Mouse (Mus musculus): ENCODE results near the gene Lrrc17.

Lrrc17 gene

DNA sequence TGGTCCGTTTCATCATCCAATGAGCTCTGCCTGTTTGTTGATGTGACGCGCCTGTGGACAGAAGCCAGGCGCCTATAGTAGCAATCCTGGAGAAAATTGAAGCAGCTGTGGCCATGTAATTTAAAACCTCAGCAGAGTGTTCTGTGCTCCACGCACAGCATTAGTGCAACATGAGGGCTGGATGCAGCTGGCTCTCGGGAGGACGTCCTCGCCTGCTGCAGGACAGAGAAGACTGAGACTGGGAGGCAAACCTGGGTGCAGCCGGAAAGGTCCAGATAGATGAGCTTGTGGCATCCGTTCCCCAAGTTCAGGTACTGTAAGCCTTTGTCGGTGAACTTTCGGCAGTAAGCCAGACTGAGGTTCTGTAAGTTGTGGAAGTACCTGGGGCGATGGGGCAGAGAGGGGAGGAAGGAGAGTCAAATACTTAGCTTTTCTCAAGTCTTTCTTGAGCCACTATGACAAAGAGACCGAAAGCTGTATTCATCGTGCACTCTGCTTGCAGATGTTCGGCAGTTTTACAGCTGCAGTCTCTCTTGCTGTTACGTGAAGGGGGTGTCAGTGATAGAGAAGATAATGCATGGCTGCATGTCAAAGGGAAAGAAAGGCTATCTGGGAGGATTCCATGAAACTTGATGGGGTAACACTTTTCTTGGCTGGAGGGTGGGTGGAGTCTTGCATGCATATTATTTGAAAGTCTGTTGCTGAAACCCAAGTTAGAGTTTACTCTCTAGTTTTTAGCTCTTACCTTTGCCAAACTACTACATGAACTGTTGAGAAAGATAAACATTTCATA lies at the start of gene Lrrc17:
Gene Lrrc17, plus strand, starts transcription at position 151 of the 793 bp plus-strand sequence.
- DNase-seq (ENCODE audit: low spot score), result no peak

DNA sequence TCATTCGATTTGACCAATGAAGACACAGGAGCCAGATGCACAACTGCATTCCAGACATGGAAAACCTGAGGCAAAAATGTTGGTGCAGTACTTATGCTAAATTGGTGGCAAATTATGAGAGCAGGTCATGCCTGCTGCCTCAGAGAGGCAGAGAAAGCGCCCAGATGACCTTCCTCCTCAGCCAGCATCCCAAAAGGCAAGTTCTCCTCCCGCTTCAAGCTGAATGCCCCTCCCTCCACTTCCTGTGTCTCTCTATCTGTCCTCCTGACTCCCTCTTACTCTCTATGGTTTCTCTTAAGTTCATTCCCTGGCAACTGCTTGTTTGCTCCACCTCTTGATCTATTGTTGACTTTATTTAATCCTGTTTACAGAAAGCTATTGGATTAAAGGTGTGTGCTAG lies 48.6 kb upstream of the Lrrc17 start:
- DNase-seq (ENCODE audit: low spot score), result no peak

GRCm38 (mm10) chr5:21496321-21496720 lies 47.0 kb upstream of the Lrrc17 start:
- no peak for DNase-seq (ENCODE audit: low spot score)

DNA sequence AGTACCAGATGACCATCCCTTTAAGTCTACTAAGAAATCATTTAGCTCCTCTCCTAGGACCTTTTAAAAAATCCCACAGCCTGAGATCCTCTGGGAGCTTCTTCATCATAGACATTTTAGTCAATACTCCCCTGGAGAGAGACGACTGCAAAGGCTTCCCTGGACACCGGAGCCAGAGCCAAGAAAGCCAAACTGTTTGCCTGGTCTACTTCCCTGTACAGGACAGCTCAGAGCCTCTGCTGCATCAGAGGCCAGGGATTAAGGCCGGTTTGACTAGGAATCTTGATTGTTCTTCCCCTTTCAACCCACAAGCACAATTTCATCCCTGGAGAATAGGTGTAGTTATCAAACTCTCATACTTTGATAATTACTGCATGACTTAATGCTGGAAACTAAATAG lies 46.5 kb upstream of the Lrrc17 start:
- no peak for DNase-seq (ENCODE audit: low spot score)

GRCm38 (mm10) chr5:21498490-21498889 lies 44.9 kb upstream of the Lrrc17 start:
- DNase-seq (ENCODE audit: low spot score), result no peak

DNA sequence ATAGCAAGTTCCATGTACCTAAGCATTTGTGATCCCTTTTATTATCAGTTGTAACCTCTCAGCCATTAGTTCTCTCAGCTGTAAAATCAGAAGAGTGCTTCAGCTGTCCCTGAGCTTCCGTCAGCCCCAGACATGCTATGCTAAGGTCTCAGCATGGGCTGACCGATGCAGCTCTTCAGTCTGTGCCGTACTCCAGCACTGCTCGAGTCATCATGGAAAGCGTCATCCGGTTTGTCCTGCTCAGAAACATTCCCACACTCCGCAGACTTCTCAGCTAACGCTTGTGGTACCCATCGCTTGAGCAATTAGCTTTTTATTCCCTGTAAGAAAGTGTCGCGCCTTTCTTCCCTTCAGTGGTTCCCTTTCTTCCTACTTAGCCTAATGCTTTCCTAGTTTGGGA lies 44.4 kb upstream of the Lrrc17 start:
- no peak for DNase-seq (ENCODE audit: low spot score)

- DNase-seq (ENCODE audit: low spot score), result no peak
These were observed 43.2 kb upstream of the Lrrc17 start for GRCm38 (mm10) chr5:21500133-21500532.

DNA sequence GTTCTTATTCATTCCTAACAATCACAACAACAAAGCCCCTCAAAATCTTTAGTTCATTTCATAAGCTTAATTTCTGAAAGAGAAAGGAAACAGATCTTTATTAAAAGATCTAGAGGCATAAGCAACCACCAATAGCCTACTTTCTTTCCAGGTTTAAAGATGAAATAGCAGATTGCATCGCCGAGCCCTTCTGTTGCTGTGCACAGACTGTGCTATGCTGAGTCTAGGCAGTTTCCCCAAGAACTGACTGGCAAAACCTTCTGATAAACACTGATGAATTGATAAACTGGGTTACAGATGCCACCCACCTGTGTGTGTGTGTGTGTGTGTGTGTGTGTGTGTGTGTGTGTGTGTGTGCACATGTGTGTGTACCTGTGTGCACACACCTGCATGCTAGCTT lies 42.4 kb upstream of the Lrrc17 start:
- DNase-seq (ENCODE audit: low spot score), result no peak

GRCm38 (mm10) chr5:21502936-21503610 lies 40.3 kb upstream of the Lrrc17 start:
- DNase-seq (ENCODE audit: low spot score), result no peak

GRCm38 (mm10) chr5:21505159-21505558 lies 38.2 kb upstream of the Lrrc17 start:
- no peak for DNase-seq (ENCODE audit: low spot score)

DNA sequence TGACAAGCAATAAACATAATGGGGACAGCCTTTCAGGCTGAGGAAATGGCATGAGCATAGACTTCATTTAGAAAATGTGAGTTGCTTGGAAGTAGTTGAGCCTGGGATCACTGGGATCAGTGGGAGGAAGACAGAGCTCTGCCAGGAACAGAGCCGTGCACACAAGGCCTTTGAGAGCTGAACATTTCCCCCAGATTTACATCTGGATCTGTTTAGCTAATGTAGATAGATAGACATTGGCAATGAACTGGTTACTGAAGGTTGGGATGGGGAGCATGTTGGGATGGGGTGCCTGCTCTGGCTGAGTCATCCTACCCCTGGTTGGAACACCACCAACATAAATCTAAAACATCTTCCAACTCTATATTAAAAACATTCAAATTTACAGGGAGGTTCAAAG lies 36.5 kb upstream of the Lrrc17 start:
- DNase-seq (ENCODE audit: low spot score), result no peak

GRCm38 (mm10) chr5:21509801-21510200 lies 33.6 kb upstream of the Lrrc17 start:
- no peak for DNase-seq (ENCODE audit: low spot score)

- no peak for DNase-seq (ENCODE audit: low spot score)
These were observed 30.0 kb upstream of the Lrrc17 start for GRCm38 (mm10) chr5:21513363-21513762.

DNA sequence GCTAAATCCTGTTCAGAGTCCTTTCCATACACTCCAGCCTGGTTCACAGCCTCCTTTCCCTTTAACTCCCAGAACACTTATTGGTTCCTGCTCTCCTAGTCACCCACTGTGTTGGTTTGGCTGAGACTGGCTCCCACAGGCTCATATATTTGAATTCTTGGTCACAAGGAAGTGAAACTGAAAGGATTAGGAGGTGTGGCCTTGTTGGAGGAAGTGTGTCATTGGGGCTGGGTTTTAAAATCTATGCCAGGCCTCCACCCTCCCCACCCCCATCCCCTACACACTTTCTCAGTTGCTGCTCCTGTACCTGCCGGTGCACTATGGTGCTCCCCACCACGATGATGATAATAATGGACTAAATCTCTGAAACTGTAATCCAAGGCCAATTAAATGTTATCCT lies 25.8 kb upstream of the Lrrc17 start:
- DNase-seq (ENCODE audit: low spot score), result no peak

- no peak for DNase-seq (ENCODE audit: low spot score)
These were observed 25.2 kb upstream of the Lrrc17 start for GRCm38 (mm10) chr5:21518207-21518606.

DNA sequence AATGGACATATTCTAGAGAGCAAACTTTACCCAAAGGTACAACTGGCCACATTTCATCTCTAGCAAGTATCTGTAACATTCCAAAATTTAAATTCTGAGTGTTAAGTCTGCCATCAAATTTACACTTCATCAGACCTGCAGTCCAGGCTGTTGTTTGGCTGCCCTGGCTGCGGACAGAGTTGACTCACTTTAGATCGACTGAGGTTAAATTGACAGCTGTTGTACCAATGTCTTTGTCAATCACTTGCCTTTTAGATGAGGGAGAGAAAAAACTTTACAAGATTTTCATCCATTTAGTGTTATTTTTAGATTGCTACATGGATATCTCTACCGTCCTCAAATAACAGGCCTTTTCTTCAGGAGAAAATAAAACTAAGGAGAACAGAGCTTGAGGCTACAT lies 24.2 kb upstream of the Lrrc17 start:
- DNase-seq (ENCODE audit: low spot score), result no peak

DNA sequence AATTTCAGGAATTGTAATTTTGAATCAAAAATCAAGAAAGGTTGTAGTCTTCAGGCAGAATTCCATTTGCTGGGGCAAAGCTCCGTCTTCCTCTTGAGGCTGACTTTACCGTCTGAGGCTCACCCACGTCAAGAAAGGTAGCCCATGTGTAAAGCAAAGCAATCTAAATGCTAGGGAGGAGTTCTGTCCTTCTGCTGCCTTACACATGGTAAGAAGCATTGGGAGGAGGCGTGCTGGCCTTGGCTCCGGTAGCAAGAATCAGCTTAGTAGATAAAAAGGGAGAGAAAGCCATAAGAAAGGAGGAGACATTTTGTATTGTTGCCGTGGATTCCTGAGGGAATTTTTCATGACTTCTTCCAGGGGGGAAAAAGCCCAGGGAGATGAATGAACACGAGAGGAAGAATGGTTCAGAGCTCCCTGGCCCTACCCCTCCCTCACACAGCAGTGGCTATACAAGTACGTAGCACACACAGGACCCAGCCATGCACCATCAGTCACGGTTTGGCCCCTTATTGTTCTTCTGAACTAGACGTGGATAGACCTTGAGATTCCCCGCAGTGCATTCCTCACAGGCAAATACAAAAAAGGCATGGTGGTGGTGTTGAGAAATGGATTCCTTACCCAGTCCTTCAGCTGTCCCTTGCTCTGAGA lies 16.4 kb upstream of the Lrrc17 start:
- DNase-seq (ENCODE audit: low spot score), result no peak

DNA sequence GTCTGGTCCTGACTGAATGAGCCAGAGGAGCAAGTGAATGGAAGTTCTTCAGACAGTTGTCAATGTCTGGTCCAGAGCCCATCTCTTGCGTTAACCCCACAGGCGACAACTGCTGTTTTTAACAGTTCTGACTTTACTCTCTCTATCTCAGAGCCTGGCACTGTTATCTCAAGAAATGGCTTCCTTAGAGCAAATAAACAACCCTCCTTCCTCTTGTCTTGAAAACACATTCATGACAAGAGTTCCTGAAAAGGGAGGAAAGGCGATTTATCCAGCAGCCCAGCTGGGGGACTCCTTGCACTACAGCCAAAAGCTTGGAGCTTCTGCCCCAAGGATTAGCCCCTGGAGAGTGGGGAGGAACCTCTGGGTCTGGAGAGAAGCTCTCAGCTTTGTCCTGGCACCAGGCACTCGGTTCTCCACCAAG lies 15.9 kb upstream of the Lrrc17 start:
- no peak for DNase-seq (ENCODE audit: low spot score)

- no peak for DNase-seq (ENCODE audit: low spot score)
These were observed 15.1 kb upstream of the Lrrc17 start for GRCm38 (mm10) chr5:21528068-21528842.

DNA sequence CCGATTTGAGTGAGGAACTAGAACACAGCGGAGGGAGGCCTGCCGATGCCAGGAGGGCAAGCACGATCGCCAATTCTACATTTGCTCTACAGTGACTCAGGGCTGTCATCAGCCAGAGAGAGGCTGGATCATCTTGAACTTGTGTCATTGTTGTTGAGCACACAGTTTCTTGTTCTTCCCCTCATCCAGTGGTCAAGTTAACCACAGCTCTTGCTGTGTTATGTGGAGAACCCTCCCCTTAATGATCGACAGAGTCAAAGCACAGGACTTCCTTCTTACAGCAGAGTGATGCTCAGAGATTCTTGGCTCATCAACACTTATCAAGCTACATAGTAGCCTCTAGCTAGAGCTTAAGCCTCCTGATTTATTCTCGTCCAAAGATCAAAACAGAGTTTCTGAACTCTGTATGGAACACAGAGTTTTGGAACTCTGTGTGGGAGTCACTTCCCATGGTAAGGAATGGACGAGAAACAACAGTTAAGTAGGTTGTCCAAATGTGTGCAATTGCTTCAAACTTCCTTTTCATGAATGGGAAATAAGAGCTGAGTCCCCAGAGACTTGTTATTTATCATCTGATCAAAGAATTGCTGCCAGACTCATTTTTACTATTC lies 14.1 kb upstream of the Lrrc17 start:
- DNase-seq (ENCODE audit: low spot score), result no peak

GRCm38 (mm10) chr5:21532126-21532525 lies 11.2 kb upstream of the Lrrc17 start:
- DNase-seq (ENCODE audit: low spot score), result no peak

DNA sequence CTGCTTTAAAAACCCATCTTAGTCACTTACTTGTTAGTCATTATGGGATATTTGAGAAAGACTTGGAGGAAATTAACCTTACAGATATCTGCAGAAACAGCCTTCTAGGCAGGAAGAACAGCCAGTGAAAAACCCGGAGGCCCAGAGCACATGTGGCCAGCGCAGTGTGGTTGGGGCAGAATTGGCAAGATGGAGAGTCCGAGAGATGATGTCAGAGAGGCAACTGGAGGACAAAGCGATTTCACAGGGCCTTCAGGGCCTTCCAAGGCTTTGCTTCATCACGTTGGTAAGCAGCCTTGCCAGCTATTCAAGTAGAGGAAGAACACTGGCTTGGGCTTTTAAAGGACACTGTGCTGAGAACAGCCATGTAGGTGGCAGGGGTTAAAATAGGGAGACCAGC lies 10.4 kb upstream of the Lrrc17 start:
- DNase-seq (ENCODE audit: low spot score), result no peak

Measured in left cerebral cortex, adult 11 months (tissue).